Mouse (Mus musculus): ENCODE measurements around the gene Gm17606. TPM values are rescaled to one million over a fixed set of nuclear protein-coding genes. Genes with fewer than 3 reads are reported as not detected.

The Gm17606 gene
- total RNA-seq, 2 experiments from 2014 or later: not detected

DNA sequence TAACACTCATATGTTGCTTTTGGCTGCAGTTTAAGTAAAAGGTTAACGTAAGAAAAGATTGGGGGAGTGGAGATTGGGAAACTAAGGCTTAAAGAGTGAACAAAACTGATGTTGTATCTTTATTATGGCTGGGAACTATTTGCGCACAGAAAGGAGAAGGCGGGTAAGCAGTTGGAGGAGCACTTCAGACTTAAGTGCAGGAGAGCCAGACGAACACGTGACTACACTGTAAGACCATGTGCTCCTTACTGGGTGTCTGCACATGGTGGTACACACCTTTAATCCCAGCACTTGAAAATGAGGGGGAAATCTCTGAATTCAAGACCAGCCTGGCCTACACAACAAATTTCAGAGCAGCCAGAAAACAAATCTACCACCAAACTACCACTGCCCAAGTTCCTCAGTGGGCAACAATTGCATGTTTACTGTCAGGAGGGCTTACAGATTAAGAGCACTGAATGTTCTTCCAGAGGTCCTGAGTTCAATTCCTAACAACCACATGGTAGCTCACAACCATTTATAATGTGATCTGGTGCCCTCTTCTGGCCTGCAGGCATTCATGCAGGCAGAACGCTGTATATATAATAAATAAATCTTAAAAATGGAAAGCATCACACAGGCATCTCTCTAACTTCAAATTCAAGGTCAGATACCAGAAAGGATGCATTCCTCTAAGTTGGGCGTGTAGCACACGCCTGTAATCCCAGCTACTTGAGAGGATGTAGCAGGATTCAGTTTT lies 6.3 kb downstream of the Gm17606 start:
- intact Hi-C loops (cut with DNase I): no loop called here
- no peak for DNase-seq (ENCODE audit: extremely low spot score in 1 of 2, low spot score in 2 of 2)

DNA sequence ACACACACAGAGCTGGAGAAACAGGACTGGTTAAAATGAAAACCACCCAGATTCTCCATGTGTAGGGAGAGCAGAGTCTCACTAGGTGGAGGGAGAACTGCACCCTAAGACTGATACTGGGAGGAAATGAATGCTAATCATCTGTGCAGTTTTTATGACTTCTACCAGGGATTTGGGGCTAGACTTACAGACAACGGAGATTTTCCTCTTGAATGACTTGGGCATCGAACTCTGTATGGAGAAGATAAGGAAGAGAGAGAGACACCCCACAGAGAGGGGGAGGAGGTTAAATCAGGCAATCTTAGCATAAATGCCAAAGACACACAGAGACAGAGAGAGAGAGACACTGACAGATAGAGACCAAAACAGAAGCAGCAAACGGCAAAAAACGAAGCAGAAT lies 7.1 kb downstream of the Gm17606 start:
- DNase-seq (ENCODE audit: extremely low spot score in 1 of 2, low spot score in 2 of 2): no peak
- intact Hi-C loops (cut with DNase I): no loop called here

GRCm38 (mm10) chr14:54650621-54651454 lies 10.1 kb downstream of the Gm17606 start:
- DNase-seq (ENCODE audit: extremely low spot score in 1 of 2, low spot score in 2 of 2): peak; percentile 79 to 88
- intact Hi-C loops (cut with DNase I): no loop called here

DNA sequence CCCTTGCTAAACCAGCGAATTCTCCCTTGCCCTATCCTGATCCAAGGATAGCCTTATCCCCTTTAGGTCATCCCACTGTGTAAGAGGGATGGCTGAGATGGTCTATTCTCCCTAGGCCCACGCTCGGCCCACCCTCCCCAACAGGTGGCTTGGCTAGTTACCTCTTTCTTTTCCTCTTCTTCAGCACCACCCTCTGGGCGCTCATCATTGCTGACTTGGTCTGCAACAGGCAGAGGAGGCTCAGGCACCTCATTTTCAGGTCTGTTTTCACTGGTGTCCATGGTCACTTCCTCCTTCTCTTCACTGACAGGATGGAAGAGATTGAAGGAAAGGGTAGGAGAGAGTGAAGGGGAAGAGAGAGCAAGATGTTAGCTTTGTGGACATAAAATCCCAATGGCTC lies 10.8 kb downstream of the Gm17606 start:
- intact Hi-C loops (cut with DNase I): no loop called here

DNA sequence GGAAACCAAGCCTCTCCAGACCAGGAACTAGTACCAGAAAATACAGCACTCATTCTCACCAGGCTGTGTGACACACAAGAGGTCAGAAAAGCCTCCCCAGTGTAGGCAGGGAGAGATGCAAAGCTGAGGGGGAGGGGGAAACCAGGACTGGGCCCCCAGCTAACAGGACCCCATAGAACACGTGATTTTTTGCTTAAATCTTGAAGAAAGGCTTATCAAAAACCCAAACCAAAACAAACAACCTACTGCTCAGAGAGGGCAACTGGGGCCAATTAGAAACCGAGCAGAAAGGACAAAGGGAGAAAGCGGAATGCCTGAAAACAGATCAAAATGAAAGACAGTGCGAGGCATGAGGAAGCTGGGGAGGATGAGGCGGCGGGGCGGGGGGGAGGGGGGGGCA lies 12.0 kb downstream of the Gm17606 start:
- intact Hi-C loops (cut with DNase I): no loop called here

More for the DNA sequence above, 10.8 kb downstream of the Gm17606 start:
- DNase-seq (ENCODE audit: extremely low spot score in 1 of 2, low spot score in 2 of 2): peak in 1 of 2 experiments; percentile 26

DNA sequence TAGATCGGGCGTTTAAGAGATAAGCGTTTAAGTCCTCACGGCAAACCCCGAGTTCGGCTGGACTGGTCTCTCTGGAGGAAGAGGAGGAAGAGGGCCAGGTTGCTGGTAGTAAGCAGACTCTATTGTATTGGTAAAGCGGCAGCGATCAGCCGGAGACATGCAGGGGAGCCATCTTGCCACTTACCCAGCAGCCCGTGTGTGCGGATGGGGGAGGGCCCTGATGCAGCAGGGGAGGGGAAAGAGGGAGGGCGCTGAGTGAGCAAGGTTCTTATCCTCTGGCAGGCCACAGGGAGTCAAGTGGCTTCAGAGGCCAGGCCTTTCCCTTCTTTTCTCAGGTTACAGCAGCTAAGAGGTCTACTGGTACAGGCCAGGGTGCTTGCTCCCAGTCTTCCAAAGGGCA lies 12.7 kb downstream of the Gm17606 start:
- intact Hi-C loops (cut with DNase I): no loop called here
- peak; percentile 81 to 90 for DNase-seq (ENCODE audit: extremely low spot score in 1 of 2, low spot score in 2 of 2)

More for the DNA sequence above, 12.0 kb downstream of the Gm17606 start:
- DNase-seq (ENCODE audit: extremely low spot score in 1 of 2, low spot score in 2 of 2): no peak

DNA sequence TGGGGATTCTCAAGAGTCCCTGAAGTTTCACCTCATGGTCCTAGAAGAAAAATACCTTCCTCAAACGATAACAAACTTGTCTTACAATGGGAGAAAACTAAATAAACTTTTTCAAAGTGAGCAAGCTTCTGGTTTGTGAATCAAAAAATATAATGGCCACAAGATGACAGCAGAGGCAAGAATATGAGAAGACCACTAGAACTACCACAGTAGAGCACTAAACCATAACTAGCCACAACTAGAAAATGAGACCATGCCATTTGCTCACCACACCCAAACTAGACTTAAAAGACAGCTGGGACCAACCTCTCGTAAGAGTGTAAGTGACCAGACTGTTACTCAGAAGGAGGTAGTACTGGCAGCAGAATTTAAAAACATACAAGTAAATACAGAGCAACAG lies 19.3 kb downstream of the Gm17606 start:
- no peak for DNase-seq (ENCODE audit: extremely low spot score in 1 of 2, low spot score in 2 of 2)
- intact Hi-C loops (cut with DNase I): no loop called here

DNA sequence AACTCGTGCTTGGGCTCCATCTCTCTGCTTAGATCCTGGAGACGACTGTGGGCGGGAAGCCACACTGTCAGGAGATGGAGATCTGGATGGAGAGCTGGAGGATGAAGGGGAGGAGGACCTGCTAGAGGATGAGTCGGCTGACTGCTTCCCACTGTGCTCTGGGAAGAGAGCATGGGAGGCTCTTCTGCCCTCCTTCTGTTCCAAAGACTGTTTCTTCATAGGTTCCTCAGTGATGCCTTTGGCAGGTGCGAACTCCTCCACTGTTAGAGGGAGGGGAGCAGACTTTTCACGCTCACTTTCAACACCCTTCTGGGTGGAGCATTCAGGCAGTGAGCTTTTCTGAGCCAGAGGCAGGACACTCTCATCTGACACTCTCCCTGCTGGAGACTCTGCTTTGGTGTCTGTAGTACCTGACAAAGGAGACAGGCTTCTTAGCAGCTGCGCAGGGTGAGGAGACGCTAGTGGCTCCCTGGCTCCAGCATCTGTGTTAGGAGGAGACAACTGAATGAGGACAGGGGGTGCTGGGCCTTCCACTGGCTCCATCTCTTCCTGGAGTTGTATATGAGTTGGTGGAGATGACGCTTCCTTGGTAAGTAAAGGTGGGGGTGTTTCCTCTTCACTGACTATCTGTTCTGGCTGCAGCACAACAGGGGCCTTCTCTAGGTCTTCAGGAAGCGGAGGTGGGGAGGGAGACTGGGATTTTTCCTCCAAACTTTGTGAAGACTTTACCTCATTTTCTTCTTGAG lies 23.9 kb downstream of the Gm17606 start:
- intact Hi-C loops (cut with DNase I): no loop called here
- DNase-seq (ENCODE audit: extremely low spot score in 1 of 2, low spot score in 2 of 2): no peak

- intact Hi-C loops (cut with DNase I): no loop called here
- peak in 1 of 2 experiments; percentile 49 for DNase-seq (ENCODE audit: extremely low spot score in 1 of 2, low spot score in 2 of 2)
Measured at GRCm38 (mm10) chr14:54669381-54669780, 28.6 kb downstream of the Gm17606 start.

DNA sequence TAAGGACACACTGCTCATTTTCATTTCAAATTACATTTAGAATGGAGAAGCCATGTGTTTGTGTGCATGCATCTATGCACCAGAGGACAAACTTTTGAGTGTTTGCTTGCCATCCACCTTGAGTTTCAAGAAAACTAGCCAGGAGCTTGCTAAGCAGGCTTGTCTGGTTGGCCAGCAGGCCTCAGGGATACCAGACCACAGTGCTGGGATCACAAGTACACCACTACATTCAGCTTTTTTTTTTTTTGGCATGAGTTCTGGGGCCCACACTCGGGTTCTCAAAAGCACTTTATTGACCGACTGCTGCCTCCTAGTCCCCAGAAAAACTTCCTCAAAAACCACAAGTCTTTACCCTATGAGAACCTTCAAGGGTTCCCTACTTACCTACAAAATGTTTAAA lies 33.6 kb downstream of the Gm17606 start:
- intact Hi-C loops (cut with DNase I): no loop called here
- no peak for DNase-seq (ENCODE audit: extremely low spot score in 1 of 2, low spot score in 2 of 2)

DNA sequence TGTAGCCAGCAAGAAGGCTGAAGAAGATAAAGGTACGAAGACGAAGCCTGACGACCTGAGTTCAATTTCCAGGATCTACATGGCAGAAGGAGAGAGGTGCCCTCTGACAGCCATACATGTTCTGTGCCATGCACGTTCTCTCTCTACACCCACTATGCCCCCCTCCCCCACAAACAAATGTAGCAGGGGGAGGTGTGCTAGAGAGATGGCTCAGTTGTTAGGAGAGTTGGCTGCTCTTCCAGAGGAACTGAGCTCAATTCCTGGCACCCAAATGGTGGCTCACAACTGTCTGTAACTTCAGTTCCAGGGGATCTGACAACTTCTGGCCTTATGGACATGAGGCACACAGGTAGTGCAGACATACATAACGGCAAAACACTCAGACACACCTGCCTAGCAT lies 35.5 kb downstream of the Gm17606 start:
- intact Hi-C loops (cut with DNase I): no loop called here
- no peak for DNase-seq (ENCODE audit: extremely low spot score in 1 of 2, low spot score in 2 of 2)

DNA sequence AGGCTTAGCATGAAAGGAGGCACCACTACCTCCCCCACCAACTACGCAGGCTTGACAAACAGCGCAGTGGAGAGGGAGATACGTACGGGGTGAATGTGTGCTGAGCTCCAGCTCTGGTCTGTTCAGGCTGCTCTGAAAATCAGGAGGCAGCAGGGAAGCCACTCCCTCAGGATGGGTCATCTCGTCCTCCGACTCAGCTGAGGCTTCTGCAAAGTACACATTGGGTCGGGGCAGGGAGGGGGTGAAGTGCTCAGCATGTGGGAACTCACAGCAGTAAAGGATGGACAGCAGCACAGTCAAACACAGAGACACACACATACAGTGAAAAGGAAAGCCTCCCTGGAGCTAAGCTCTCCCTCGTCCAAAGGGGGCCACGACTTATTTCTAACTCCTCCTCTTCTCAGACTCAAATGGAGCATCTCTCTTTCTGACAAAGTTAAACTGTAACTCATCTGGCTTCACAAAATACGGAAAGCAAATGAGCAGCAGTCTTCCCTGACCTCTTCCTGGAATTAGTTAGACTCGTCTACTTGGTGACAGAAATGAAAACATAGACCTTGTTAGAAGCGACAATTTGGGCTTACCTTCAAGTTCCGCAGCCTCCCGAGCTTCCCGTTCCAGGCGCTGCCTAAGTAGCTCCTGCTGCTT lies 38.0 kb downstream of the Gm17606 start:
- intact Hi-C loops (cut with DNase I): no loop called here
- DNase-seq (ENCODE audit: extremely low spot score in 1 of 2, low spot score in 2 of 2): no peak

DNA sequence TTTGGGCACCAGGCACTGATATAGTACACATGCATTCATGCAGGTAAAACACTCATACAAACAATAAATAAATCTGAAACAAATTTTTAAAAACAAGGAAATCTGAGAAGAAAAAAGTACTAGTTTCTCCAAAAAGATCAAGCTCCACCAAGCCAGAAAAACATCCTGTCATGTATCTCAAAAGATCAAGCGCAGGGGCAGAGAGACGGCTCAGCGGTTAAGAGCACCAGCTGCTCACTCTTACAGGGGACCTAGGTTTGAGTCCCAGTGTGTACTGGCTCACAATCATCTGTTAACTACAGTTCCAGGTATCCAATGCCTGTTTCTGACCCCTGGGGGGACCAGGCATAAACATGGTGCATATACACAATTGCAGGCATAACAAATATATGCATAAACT lies 41.6 kb downstream of the Gm17606 start:
- no peak for DNase-seq (ENCODE audit: extremely low spot score in 1 of 2, low spot score in 2 of 2)
- intact Hi-C loops (cut with DNase I): no loop called here

DNA sequence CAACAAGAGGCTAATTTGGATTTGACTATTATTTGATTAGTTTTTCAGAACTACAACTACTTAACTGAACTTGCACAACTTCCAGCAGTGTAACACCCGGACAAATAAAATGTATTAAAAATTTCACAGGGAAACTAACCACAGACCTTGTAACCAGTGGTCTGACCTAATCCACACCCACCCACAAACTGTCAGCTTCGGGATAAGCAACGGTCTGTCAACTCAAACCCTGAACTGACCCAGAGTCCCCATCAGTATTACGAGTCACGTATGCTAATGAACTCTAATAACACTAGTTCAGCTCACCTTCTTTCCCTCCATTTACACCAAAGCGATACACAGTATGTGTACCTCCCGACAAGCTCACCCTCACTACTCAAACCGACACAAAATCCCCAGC lies 44.7 kb downstream of the Gm17606 start:
- intact Hi-C loops (cut with DNase I): no loop called here
- no peak for DNase-seq (ENCODE audit: extremely low spot score in 1 of 2, low spot score in 2 of 2)

- intact Hi-C loops (cut with DNase I): no loop called here
- peak; percentile 65 to 87 for DNase-seq (ENCODE audit: extremely low spot score in 1 of 2, low spot score in 2 of 2)
Measured at GRCm38 (mm10) chr14:54686063-54686521, 45.3 kb downstream of the Gm17606 start, which contains the start of gene 1700123O20Rik. Gene 1700123O20Rik (plus strand): TSS chr14:54686216.

GRCm38 (mm10) chr14:54686522-54687143 lies 45.9 kb downstream of the Gm17606 start, which contains the start of gene Acin1:
Gene Acin1 (minus strand): TSS chr14:54686931.
- peak; percentile 100 for DNase-seq (ENCODE audit: extremely low spot score in 1 of 2, low spot score in 2 of 2)
- intact Hi-C loops (cut with DNase I): no loop called here

DNA sequence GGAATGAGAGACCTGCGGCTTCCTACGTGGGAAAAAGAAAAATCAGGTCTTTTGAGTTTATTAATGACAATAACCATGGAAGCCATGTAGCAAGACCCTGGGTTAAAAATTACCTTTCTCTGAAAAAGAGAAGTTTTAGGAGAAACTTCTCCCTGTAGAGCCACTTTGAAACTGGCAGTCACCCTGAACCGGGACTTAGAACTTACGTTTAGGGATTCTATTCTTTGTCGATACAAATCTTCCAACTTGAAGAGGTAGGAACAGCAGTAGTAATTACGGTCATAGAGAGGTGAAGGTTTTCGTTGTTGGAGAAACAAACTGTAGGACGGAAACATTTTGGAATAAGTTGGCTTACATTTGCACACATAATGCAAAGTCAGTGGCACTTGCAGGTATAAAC lies 46.5 kb downstream of the Gm17606 start:
- intact Hi-C loops (cut with DNase I): no loop called here
- DNase-seq (ENCODE audit: extremely low spot score in 1 of 2, low spot score in 2 of 2): no peak

GRCm38 (mm10) chr14:54695042-54695441 lies 54.3 kb downstream of the Gm17606 start:
- no peak for DNase-seq (ENCODE audit: extremely low spot score in 1 of 2, low spot score in 2 of 2)
- intact Hi-C loops (cut with DNase I): loop anchor here (5.0 kb wide), 1 partner anchor 38 kb away; no protein-coding TSS in a partner anchor

All from left cerebral cortex, postnatal 10 days (tissue).